In the genomic region with DNA sequence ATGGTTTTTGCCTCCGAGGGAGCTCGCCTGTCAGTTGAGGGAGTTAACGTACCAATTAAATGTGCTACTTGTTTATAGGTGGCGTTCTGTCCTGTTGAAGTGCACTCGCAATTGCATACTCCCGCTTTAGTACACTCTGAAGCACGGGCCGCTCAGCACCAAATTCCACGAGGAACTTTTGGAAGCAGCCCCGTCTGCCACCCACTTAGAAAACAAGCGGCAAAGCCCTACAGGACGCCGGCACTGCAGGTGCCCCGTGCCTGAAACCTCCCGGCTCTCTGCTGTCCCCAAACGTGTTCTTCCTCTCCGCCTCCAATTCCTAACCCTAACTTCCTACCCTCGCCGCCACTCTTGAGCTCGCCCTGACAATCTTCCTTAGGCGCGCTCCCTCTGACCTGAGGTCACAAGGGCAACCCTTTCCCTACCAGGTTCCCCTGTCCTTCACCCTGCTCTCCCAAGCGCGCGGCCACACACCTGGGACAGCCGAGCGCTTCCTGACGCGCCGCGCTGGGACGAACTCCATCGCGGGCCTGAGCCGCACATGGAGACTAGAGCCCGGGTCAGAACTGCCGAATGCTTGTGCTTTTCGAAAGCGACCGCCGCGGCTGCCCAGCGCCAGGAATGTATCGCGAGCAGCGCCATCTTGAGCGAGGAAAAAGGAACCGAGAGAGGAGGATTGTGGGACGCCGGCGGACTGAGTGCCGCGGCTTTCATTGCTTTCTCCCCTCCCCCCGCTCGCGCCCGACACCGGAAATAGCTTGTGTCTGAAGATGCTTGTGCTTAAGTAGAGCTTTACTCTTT, we compare ENCODE assay signal across 8 mouse cellular contexts. TPM values are rescaled to one million over a fixed set of nuclear protein-coding genes. Genes with fewer than 3 reads are reported as not detected.
DNase-seq lines count a peak whose midpoint lies in the region; ATAC-seq and TF ChIP-seq lines count a peak whose summit lies in the region.

Gene Abcb7 (minus strand): TSS at position 674 of the 801 bp plus-strand sequence.

- H3K4me3 ChIP-seq in cortical plate, adult 2 months (ENCODE audit: insufficient read depth, low read length): peak within 1 kb of the TSS; percentile 77

- peak; percentile 94 for ATAC-seq in megakaryocyte, adult 5-6 weeks (ENCODE audit: poor library complexity, severe bottlenecking)

- peak within 1 kb of the TSS; percentile 82 for H3K27ac ChIP-seq in cortical plate, adult 2 months (ENCODE audit: insufficient read depth, low read length)

- peak; percentile 88 for DNase-seq in adipocyte (ENCODE audit: low spot score)
- peak; percentile 64 to 72 for DNase-seq in gastrocnemius, adult 8-10 months (ENCODE audit: low spot score in 2 of 2)
- DNase-seq in induced T-regulatory cell, adult 2 months (ENCODE audit: low read depth): peak; percentile 89
- peak; percentile 60 to 77 for DNase-seq in left cerebral cortex, adult 8-10 months (ENCODE audit: low spot score in 2 of 2)
- peak; percentile 88 for DNase-seq in right cerebral cortex, adult 18-20 months
- DNase-seq in urinary bladder, adult 2 months (ENCODE audit: low spot score): peak; percentile 48

- TF ChIP-seq CTCF in cortical plate, adult 2 months (IDR thresholded peaks at IDR 0.05; ENCODE audit: extremely low read depth, insufficient read depth, low read length): no peak

- H3K4me1 ChIP-seq in cortical plate, adult 2 months (ENCODE audit: control insufficient read depth, insufficient read depth, low read length): no peaks in the 10 kb centered on the region; the same call in 1 of the 2 replicates

- TF ChIP-seq POLR2A in cortical plate, adult 2 months (IDR thresholded peaks at IDR 0.05; ENCODE audit: extremely low read depth, insufficient read depth, low read length): peak; percentile 49

RNA-seq across cellular contexts. Expression of gene Abcb7, which starts in this region (rescaled TPM):
- 10.8 and 11.0 TPM in 2 replicates for polyA plus RNA-seq in cortical plate, adult 2 months (2012; rRNA removed)
- total RNA-seq in gastrocnemius, adult 8-10 months (2022): 10 to 100 TPM; 35.2 to 42.8 (median 41.4) TPM
- total RNA-seq in left cerebral cortex, adult 8-10 months (2022): 10 to 100 TPM; 26.3 to 31.9 (median 29.5) TPM
- 62.0 and 72.0 TPM in 2 replicates for total RNA-seq in megakaryocyte, adult 5-6 weeks (2015)
- 88.5 and 88.8 TPM in 2 replicates for total RNA-seq in megakaryocyte, adult 5-6 weeks (2017)
- 5.6 and 6.6 TPM in 2 replicates for polyA plus RNA-seq in urinary bladder, adult 2 months (2012; rRNA removed)

Comparison
In these comparisons a context has a peak if more than half of its experiments do, and no peak if none do; other contexts are left out.
1. Peak in every context shown above with its lines: DNase-seq, ATAC-seq, H3K4me3 ChIP-seq and H3K27ac ChIP-seq.